Mouse (Mus musculus) midbrain, embryonic 14.5 days (tissue): Measurements from ENCODE around the gene Ncaph2. TPM values are rescaled to one million over a fixed set of nuclear protein-coding genes. Genes with fewer than 3 reads are reported as not detected.
A peak's percentile ranks its signal among the peaks of the same experiment; 100 is the strongest.

Experiments used
- ATAC-seq: fragments of 200-750 bp; cut with Nextera tagmentation; 2 replicates; pipeline ENCODE4 v1.8.0; 2017; ENCODE audit warnings: moderate number of reproducible peaks, moderate library complexity; ENCODE audit not compliant: low FRiP score, low TSS enrichment
- DNase-seq: peaks from one replicate; pipeline ENCODE4 v3.0.0-alpha.2; 2015
- H3K27ac ChIP-seq: fragments of 300-500 bp; sonication (generic); replicated peaks from 2 replicates; pipeline ENCODE4 v1.5.1; 2014; ENCODE audit warnings: mild to moderate bottlenecking, low read depth, low read length, moderate library complexity
- H3K27me3 ChIP-seq: fragments of 300-500 bp; sonication (generic); 2 replicates; pipeline ENCODE4 v1.6.1; 2014; ENCODE audit warnings: low read length, control low read depth, mixed read lengths; ENCODE audit not compliant: control insufficient read depth, insufficient read depth
- H3K36me3 ChIP-seq: fragments of 300-500 bp; sonication (generic); 2 replicates; pipeline ENCODE4 v1.6.1; 2014; ENCODE audit warnings: low read length, control low read depth; ENCODE audit not compliant: control insufficient read depth, insufficient read depth
- H3K4me1 ChIP-seq: fragments of 300-500 bp; sonication (generic); 2 replicates; pipeline ENCODE4 v1.6.1; 2014; ENCODE audit warnings: mild to moderate bottlenecking, antibody characterized with exemption, low read length, control low read depth; ENCODE audit not compliant: control insufficient read depth, insufficient read depth
- H3K4me2 ChIP-seq: fragments of 300-500 bp; sonication (generic); 2 replicates; pipeline ENCODE4 v1.6.1; 2014; ENCODE audit warnings: mild to moderate bottlenecking, low read length, moderate library complexity
- H3K4me3 ChIP-seq: fragments of 300-500 bp; sonication (generic); replicated peaks from 2 replicates; pipeline ENCODE4 v1.5.1; 2014; ENCODE audit warnings: low read depth, low read length
- H3K9ac ChIP-seq: fragments of 300-500 bp; sonication (generic); replicated peaks from 2 replicates; pipeline ENCODE4 v1.6.1; 2014; ENCODE audit warnings: mild to moderate bottlenecking, low read length, moderate library complexity
- H3K9me3 ChIP-seq: fragments of 300-500 bp; sonication (generic); 2 replicates; pipeline ENCODE4 v1.6.1; 2016; ENCODE audit warnings: low read length, control low read depth, mixed read lengths; ENCODE audit not compliant: control insufficient read depth
- WGBS: fragments of 180-500 bp; shearing (Covaris S2); extraction: QIAGEN DNeasy Blood & Tissue Kit; methylation state at CpG from one replicate; pipeline ENCODE4 v1.1.7; 2014; 5-methylcytosine and 5-hydroxymethylcytosine counted together
- polyA plus RNA-seq: library from polyadenylated mRNA; unstranded; fragments of >200 nt; fragmentation: Nextera tagmentation; extraction: Ambion mirVana; gene quantifications from 2 replicates; pipeline ENCODE4 v1.2.1, GENCODE M21; 2014

The Ncaph2 gene
- polyA plus RNA-seq, 1 experiment from 2014 or later = 111 TPM

DNA sequence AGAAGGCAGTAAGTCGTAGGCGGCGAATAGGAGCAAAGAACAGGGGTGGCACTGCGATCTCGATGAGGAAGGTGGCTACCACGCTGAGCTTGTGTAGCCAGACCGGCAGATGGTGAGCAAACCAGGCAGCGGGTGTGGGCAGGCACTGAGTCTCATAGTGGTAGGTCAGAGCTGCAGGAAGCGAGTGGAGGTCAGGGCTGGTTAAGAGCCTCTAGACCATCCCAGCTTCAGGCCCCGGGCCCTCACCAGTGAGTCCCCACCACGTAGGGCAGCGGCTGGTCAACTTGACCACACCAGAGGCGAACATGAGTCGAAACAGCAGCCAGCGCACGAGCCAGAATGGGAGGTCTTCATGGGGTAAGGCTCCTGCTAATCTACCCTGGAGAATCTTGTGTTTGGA is 1.7 kb upstream of the Ncaph2 start:
- Histone ChIP-seq H3K27me3 (no peaks in the 10 kb centered on the region), H3K9me3 (no peaks in the 10 kb centered on the region), H3K4me1 (peaks cover 18% of the 10 kb centered on the region), H3K27ac (no peak overlapping the region), H3K36me3 (peaks cover 35% of the 10 kb centered on the region), H3K4me3 (no peak overlapping the region), H3K4me2 (no peak overlapping the region), H3K9ac (no peak overlapping the region; the same call in 1 of the 2 replicates)
- ATAC-seq (no peak), DNase-seq (no peak)
- WGBS = 96% methylated on average over 16 of the region's 16 CpGs

DNA sequence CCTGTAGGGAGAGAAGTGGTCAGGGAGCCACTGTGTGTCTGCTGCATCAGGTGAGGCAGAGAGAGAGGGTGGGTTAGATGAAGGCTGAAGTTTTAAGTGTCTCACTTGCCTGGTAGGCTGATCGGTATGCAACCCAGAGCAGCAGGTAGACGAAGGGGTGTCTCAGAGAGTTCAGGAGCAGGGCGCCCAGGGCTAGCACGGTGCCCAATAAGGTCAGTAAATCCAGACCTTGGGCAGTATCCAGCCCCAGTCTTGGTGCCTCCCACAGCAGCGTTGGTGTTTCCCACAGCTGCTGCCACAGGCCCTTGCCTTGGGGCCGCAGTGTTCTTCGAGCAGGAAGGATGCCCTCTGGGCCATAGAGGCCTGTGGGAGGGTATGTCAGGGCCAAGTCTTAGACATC is 1.1 kb upstream of the Ncaph2 start:
- ATAC-seq (no peak), DNase-seq (no peak)
- Histone ChIP-seq H3K27me3 (no peaks in the 10 kb centered on the region), H3K9me3 (no peaks in the 10 kb centered on the region), H3K27ac (no peak overlapping the region), H3K9ac (peak overlapping the region; percentile 71), H3K4me3 (peak overlapping the region; percentile 78), H3K4me2 (peak overlapping the region; percentile 84), H3K36me3 (peaks cover 35% of the 10 kb centered on the region), H3K4me1 (peaks cover 18% of the 10 kb centered on the region)
- 86% methylated on average over 7 of the region's 7 CpGs for WGBS

DNA sequence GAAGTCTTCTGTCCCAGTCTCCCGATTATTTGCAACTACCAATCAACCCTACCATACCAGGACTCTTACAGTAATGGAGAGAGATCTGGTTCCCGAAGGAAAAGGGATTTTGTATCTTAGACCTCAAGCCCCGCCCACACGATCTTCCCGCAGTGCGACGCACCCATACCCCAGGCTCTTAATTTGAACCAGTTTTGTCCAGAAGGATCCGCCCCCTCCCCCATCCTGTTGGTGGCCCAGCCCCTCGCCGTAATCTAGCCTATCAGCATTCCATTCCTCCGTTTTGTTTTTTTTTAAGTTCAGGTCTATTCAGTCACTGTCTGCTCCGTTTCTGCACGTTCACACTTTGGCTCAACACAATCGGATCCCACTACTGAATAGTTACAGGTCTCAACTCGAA is 853 bp downstream of the Ncaph2 start:
- Histone ChIP-seq H3K4me2 (peak overlapping the region; percentile 84), H3K9me3 (no peaks in the 10 kb centered on the region), H3K4me1 (peaks cover 18% of the 10 kb centered on the region), H3K27me3 (no peaks in the 10 kb centered on the region), H3K4me3 (peak overlapping the region; percentile 78), H3K9ac (peak overlapping the region; percentile 71; the same call in 1 of the 2 replicates), H3K27ac (peak overlapping the region; percentile 80; the same call in 1 of the 2 replicates), H3K36me3 (peaks cover 37% of the 10 kb centered on the region)
- ATAC-seq (peak; percentile 31; the same call in 1 of the 2 replicates), DNase-seq (peak; percentile 81)
- WGBS = 1% methylated on average over 15 of the region's 15 CpGs

DNA sequence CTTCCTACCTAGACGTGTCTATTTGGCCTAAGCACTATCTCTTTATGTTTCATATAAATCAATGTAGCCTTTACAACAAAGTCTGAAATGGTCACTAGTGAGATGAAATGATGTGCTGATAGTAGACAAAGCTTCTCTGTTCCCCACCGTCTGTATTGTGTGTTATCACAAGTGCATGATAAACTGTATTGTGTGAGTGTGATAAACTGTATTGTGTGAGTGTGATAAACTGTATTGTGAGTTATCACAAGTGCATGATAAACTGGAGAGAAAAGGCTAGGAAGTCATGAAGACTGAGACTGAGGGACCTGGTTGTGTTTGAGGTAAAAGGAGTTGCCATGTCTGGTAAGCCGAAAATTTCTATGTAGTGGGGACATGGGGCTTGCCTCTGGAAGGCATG is 3.3 kb downstream of the Ncaph2 start:
- Histone ChIP-seq H3K27ac (no peak overlapping the region), H3K4me2 (no peak overlapping the region), H3K27me3 (no peaks in the 10 kb centered on the region), H3K4me1 (peaks cover 18% of the 10 kb centered on the region), H3K36me3 (peaks cover 38% of the 10 kb centered on the region), H3K4me3 (no peak overlapping the region), H3K9ac (no peak overlapping the region), H3K9me3 (no peaks in the 10 kb centered on the region)
- DNase-seq (no peak), ATAC-seq (no peak)
- 92% methylated on average over 3 of the region's 3 CpGs for WGBS

DNA sequence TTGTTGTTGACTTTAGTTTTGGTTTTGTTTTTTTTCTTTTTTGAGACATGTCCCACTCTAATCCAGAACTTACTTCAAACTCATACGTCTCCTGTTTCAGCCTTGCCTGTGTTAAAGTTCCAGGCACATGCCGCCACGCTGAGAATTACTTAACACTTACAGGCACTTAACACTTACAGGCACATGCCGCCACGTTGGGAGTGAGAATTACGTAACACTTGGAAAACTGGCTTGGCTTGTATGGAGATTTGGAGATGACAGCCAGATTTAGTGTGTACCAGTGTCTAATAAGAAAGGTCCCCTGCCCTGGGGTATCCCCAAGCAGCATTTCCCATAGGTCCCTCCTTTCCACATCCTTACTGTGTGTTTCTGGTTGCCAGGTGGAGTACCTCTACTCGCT is 7.5 kb downstream of the Ncaph2 start:
- no peak overlapping the region for H3K27ac ChIP-seq
- no peaks in the 10 kb centered on the region for H3K9me3 ChIP-seq
- H3K4me3 ChIP-seq = no peak overlapping the region
- H3K9ac ChIP-seq = no peak overlapping the region
- WGBS = 95% methylated on average over 7 of the region's 7 CpGs
- DNase-seq (no peak), ATAC-seq (no peak)
- H3K36me3 ChIP-seq = peaks cover 81% of the 10 kb centered on the region
- no peaks in the 10 kb centered on the region for H3K4me1 ChIP-seq
- H3K4me2 ChIP-seq = no peak overlapping the region
- no peaks in the 10 kb centered on the region for H3K27me3 ChIP-seq

DNA sequence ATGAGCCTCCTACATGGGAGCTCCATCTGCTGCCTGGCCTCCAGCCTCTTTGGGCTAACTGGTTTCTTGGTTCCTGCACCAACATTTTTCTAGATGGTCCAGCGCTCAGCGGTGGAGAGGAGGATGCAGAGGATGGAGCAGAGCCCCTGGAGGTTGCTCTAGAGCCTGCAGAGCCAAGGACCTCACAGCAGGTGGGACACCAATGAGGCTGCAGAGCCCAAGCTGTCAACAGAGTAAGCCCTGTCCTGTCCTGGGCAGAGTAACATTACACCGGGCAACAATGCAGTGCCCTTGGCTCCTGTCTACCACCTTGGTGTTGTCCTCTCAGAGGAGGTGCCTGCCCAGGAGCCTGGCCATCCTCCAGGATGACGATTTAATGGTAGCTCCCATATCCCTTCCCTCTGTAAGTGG is 9.6 kb downstream of the Ncaph2 start:
- Histone ChIP-seq H3K27me3 (no peaks in the 10 kb centered on the region), H3K9me3 (no peaks in the 10 kb centered on the region), H3K27ac (no peak overlapping the region), H3K9ac (no peak overlapping the region), H3K4me1 (no peaks in the 10 kb centered on the region), H3K4me2 (no peak overlapping the region), H3K4me3 (no peak overlapping the region), H3K36me3 (peaks cover 98% of the 10 kb centered on the region)
- WGBS = 95% methylated on average over 4 of the region's 4 CpGs
- DNase-seq (no peak), ATAC-seq (no peak)

DNA sequence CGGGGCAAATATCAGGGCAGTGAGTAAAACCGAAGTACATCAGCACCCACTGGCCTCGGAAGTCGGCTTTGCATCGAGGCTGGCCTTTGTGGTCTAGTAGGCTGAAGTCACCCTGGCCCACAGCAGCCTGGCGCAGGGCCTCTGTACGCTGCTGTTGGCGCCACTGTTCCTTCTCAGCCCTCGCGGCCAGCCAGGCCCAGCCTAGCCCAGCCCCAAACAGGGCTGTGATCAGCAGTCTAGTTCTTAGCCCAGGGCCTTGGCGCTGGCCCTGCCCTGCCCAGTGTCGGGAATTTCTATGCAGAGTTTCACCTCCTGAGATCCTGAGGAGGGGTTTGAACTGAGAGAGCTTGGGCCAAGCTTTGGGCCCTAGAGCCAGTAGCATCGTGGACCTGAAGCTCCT is 16.5 kb downstream of the Ncaph2 start:
- H3K4me2 ChIP-seq = no peak overlapping the region
- peaks cover 12% of the 10 kb centered on the region for H3K27me3 ChIP-seq
- peaks cover 57% of the 10 kb centered on the region for H3K36me3 ChIP-seq
- H3K9me3 ChIP-seq = no peaks in the 10 kb centered on the region
- H3K9ac ChIP-seq = no peak overlapping the region
- no peak overlapping the region for H3K4me3 ChIP-seq
- H3K4me1 ChIP-seq = peaks cover 11% of the 10 kb centered on the region
- no peak overlapping the region for H3K27ac ChIP-seq
- ATAC-seq = no peak
- DNase-seq = no peak
- 93% methylated on average over 13 of the region's 13 CpGs for WGBS

DNA sequence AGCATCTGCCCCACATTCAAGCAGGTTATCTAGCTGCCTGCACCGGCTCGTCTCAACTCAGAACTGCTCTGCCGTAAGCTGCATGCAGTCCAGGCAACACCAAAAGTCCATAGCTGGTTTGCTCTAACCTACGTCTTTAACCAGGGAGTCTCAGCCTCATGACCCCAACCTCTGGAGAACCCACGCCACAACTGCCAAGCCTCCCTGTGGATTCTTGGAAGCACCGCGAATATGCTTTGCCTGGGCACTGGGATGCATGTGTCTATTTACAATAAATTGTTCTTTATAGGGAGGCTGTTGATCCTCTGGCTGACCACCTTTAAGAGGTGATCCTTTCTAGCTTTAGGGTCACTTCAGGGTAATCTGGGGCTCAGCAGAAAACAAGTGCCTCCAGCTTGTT is 17.0 kb downstream of the Ncaph2 start:
- no peak for ATAC-seq
- Histone ChIP-seq H3K4me1 (peaks cover 11% of the 10 kb centered on the region), H3K9me3 (no peaks in the 10 kb centered on the region), H3K9ac (no peak overlapping the region), H3K4me3 (peak overlapping the region; percentile 70; the same call in 1 of the 2 replicates), H3K4me2 (peak overlapping the region; percentile 87), H3K36me3 (peaks cover 52% of the 10 kb centered on the region), H3K27ac (peak overlapping the region; percentile 93; the same call in 1 of the 2 replicates), H3K27me3 (peaks cover 17% of the 10 kb centered on the region)
- 86% methylated on average over 7 of the region's 7 CpGs for WGBS
- no peak for DNase-seq

DNA sequence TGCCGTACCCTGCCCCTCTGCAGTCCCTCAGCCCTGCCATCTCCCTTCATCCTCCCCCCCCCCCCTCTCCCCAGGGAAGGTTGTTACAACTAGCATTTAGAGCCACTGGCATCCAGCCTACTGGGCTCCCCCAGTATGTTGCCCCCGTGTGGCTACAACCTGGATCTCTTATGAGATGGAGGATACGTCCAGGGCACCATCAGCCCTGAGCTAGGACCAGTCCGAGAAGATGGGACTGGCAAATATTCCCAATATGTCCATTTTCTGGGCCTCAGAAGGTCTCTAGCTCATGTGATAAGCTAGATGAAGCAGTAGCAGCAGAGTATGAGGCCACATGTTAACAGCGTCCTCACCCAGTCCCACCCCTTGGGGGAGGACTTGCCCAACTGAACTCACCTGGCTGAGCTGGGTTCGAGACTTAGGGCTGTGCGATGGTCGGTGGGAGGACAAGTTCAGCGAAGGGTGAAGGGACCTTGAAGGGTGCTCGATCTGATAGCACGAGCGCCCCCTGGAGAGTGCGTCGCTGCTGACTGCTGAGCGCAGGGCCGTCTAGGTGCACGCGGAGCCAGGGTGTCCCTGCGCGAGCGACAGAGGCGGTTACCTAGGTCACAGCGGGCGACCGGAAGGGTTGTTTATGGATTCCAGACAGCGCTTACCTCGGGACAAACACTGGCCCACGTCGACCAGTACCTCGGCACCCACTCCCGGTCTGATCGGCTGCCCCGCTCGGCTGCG is 17.7 kb downstream of the Ncaph2 start:
- DNase-seq (peak; percentile 85), ATAC-seq (peak; percentile 75)
- Histone ChIP-seq H3K9me3 (no peaks in the 10 kb centered on the region), H3K36me3 (peaks cover 46% of the 10 kb centered on the region), H3K4me2 (peak overlapping the region; percentile 87), H3K27me3 (peaks cover 23% of the 10 kb centered on the region), H3K27ac (peak overlapping the region; percentile 93), H3K4me1 (peaks cover 11% of the 10 kb centered on the region), H3K4me3 (peak overlapping the region; percentile 70), H3K9ac (peak overlapping the region; percentile 81)
- 2% methylated on average over 35 of the region's 35 CpGs for WGBS
